Mouse (Mus musculus): ENCODE data around the gene Nck2. TPM values are rescaled to one million over a fixed set of nuclear protein-coding genes. Genes with fewer than 3 reads are reported as not detected.

Nck2 gene
- polyA plus RNA-seq, 1 experiment = 106 TPM

DNA sequence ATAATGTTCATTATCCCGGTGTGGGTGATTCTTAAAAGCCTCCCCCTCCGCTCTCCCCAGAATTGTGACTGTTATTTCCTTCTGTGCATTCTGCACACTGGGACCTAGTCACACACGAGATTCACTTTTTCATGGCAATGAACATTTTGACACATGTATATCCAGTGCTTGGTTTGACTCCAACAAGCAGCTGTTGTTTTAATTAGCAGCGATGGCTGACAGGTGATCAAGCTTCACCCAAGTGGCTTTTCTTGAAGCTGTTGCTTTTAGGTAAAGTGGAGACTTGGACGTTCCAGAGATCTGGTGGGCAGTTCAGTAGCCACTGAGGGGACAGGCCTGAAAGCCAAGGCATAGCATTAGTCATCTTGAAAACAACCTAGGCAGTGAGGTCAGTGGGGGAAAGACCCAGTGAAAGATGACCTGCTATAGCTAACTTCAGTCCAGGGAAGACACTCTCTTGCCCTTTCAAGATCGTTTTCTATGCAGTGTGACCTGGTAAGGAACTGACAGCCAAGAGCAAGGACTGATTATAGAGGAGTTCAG lies 17.3 kb upstream of the Nck2 start:
- H3K4me1 ChIP-seq = peaks cover 41% of the 10 kb centered on the region
- H3K9me3 ChIP-seq = peaks cover 11% of the 10 kb centered on the region; the same call in 1 of the 2 replicates
- H3K27me3 ChIP-seq (replicated peaks) = no peaks in the 10 kb centered on the region
- TF ChIP-seq GATA1 (IDR thresholded peaks at IDR 0.05; ENCODE audit: borderline replicate concordance, low read length) = no peak
- no peak for TF ChIP-seq FLI1 (IDR thresholded peaks at IDR 0.05; ENCODE audit: low read length)
- H3K4me3 ChIP-seq (replicated peaks) = no peak overlapping the region
- H3K36me3 ChIP-seq (replicated peaks; ENCODE audit: low read length) = no peaks in the 10 kb centered on the region

DNA sequence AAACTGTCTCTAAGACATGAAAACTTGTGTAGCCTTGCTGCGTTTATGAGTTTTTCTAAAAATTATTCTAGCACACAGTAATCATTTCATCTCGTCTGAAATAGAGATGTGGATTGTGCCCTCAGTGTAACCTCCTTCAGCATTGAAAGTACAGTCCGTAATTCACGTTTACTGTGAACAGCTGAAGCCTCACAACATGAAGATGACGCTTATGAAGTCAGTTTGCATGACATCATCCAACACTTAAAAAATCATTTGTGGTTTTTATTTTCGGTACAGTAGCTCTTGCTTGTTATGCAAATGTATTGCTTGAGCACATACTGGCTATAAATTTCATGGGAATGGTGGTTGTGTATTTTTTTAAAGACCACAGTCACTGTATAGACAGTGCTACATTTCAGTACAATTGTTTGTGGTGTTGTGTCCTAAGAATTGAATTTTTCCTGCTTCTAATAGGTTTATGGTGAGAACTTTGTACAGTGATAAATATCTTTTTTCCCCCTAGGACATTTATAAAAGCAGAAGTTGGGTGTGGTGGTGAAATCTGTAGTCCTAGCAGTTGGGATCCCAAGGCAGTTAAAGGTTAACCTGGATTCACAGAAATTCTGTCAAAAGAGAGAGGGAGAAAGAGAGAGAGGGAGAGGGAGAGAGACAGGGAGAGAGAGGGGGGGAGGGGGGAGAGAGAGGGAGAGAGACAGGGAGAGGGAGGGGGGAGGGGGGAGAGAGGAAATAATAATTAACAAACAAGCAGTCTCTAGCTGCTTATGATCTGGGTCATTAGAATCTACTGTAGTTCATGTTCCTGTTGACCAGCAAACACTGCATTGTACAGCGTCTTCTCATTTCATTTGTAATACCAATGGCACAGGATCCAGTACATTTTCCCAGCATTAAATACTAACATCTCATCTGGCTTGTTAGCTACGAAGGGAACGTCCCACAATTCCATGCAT lies 14.2 kb upstream of the Nck2 start:
- Histone ChIP-seq H3K4me1 (peaks cover 48% of the 10 kb centered on the region), H3K9me3 (peaks cover 11% of the 10 kb centered on the region; the same call in 1 of the 2 replicates), H3K36me3 (replicated peaks; ENCODE audit: low read length) (no peaks in the 10 kb centered on the region), H3K27me3 (replicated peaks) (no peaks in the 10 kb centered on the region), H3K4me3 (replicated peaks) (no peak overlapping the region)
- TF ChIP-seq FLI1 (IDR thresholded peaks at IDR 0.05; ENCODE audit: low read length) = no peak
- no peak for TF ChIP-seq GATA1 (IDR thresholded peaks at IDR 0.05; ENCODE audit: borderline replicate concordance, low read length)

DNA sequence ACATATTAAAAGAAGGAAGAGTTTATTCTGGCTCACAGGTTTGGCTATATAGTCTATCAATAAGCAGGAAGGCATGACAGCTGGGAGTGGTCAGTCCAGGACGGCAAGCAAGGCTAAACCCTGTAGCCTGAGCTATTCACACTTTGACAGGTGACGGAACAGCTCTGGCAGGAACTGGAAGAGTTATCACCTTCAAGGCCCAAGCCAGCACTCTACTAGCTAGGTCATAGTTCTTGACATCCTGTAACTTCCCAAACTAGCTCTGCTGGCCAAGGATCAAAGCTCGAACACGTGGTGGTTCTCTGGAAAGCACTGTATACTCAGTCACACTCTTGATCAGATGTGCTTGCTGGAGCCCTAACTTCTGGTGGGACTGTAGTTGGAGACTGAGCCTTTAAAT lies 10.5 kb upstream of the Nck2 start:
- H3K9me3 ChIP-seq = 0 out of 2 replicates have a peak, but pooled peaks cover 1% of the 10 kb centered on the region
- peaks cover 59% of the 10 kb centered on the region for H3K4me1 ChIP-seq
- H3K4me3 ChIP-seq (replicated peaks) = no peak overlapping the region
- no peak for TF ChIP-seq GATA1 (IDR thresholded peaks at IDR 0.05; ENCODE audit: borderline replicate concordance, low read length)
- no peaks in the 10 kb centered on the region for H3K27me3 ChIP-seq (replicated peaks)
- no peaks in the 10 kb centered on the region for H3K36me3 ChIP-seq (replicated peaks; ENCODE audit: low read length)

DNA sequence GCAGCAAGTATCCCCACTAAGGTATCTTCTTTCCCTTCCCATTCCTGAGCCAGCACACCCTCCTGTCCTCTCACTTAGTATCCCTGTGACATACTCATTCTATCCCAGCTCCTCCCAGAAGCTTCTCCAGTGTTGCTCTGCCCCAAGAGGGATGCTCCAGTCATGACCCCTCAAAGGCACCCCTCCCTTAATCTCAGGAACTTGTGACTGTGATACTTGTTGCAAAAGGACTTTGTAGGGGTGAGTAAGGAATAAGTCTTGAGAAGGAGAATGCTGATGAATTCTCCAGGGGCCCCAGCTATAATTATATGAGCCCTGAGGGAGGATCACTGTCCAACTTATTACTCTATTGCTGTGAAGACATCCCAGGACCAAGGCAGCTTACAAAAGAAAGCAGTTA lies 7.8 kb upstream of the Nck2 start:
- peaks cover 76% of the 10 kb centered on the region for H3K4me1 ChIP-seq
- H3K4me3 ChIP-seq (replicated peaks) = no peak overlapping the region
- no peaks in the 10 kb centered on the region for H3K27me3 ChIP-seq (replicated peaks)
- H3K36me3 ChIP-seq (replicated peaks; ENCODE audit: low read length) = no peaks in the 10 kb centered on the region
- no peaks in the 10 kb centered on the region for H3K9me3 ChIP-seq
- TF ChIP-seq FLI1 (IDR thresholded peaks at IDR 0.05; ENCODE audit: low read length) (no peak), GATA1 (IDR thresholded peaks at IDR 0.05; ENCODE audit: borderline replicate concordance, low read length) (no peak)

DNA sequence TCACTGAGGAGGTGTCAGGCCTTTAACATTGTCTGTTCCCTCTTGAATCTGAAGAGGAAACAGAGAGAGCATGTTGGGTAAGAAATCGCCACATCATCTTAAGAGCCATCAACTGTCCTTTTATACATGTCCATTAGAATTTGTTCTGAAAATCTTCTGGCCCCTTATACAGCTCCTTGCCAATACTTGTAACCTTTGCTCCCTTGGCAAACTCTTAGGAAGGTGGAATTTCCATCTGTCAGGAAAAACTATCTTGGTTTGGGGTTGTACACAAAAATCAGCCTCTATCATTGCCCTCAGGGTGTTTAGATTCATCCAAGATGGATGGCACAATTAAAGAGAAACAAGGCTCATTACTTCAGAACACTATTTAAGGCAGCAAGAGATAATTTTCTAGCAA lies 5.1 kb upstream of the Nck2 start:
- Histone ChIP-seq H3K36me3 (replicated peaks; ENCODE audit: low read length) (no peaks in the 10 kb centered on the region), H3K27me3 (replicated peaks) (no peaks in the 10 kb centered on the region), H3K4me1 (peaks cover 86% of the 10 kb centered on the region), H3K9me3 (no peaks in the 10 kb centered on the region), H3K4me3 (replicated peaks) (no peak overlapping the region)
- TF ChIP-seq GATA1 (IDR thresholded peaks at IDR 0.05; ENCODE audit: borderline replicate concordance, low read length) (no peak), FLI1 (IDR thresholded peaks at IDR 0.05; ENCODE audit: low read length) (no peak)

DNA sequence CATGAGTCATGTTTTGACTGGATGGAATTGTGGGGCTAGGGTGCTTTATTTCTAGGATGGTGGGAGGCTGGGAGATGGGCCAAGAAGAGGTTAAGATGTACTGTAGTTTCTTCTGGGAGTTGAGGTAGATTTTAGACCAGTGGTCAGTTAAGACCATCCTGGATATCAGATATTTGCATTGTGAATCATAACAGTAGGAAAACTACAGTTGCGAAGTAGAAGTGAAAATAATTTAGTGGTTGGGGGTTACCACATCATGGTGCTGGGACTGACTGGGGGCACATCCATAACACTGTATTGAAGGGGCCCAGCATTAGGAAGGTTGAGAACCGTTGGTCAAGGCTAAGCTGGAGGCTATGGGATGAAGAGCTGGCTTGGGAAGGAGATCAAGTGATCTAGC lies 1.8 kb upstream of the Nck2 start:
- Histone ChIP-seq H3K9me3 (no peaks in the 10 kb centered on the region), H3K4me3 (replicated peaks) (no peak overlapping the region), H3K27me3 (replicated peaks) (no peaks in the 10 kb centered on the region), H3K4me1 (peaks cover 76% of the 10 kb centered on the region), H3K36me3 (replicated peaks; ENCODE audit: low read length) (peaks cover 4% of the 10 kb centered on the region)
- TF ChIP-seq FLI1 (IDR thresholded peaks at IDR 0.05; ENCODE audit: low read length) = no peak
- no peak for TF ChIP-seq GATA1 (IDR thresholded peaks at IDR 0.05; ENCODE audit: borderline replicate concordance, low read length)

DNA sequence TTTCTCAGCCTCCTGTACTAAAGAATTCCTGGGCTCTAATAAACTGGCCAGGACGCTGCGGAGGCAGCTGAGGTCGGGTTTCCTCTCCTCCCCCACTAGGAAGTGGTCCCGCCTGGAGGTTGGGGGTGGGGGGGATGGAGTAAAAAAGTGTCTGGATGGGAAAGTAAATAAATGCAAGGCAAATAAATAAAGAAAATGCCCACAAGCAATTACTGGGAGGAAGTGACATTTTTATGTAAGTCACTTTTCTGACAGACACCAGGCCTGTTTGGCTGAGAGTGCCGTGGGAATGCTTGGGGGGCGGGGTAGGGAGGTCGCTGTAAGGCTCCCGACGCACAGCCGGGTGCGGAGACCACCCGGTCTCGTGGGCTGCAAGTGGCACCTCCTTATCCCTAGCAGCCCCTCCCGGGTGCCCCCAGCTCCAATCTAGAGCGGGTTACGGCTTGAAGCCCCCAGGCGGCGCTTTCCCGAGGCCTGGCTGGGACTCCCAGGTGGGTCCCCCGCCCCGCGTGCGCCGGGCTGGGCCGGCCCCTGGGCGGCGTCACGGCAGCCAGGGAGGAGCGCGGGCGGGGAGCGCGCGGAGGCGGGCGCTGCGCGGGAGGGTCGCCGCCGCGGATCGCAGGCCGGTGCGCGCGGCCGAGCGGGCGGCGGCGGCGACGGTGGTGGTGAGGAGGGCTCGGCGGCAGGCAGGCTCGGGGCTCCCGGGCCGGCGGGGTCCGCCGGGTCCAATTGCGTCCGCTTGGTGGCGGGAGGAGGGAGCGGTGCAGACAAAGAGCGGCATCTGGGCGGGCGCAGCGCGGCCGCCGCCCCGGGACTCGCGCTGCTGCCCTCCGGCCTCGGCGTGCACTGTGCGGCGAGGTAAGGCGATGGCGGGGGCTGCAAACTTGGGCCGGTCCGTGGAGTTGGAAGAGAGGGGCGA lies 1.1 kb downstream of the Nck2 start:
- peak overlapping the region; percentile 98 for H3K4me3 ChIP-seq (replicated peaks)
- no peaks in the 10 kb centered on the region for H3K27me3 ChIP-seq (replicated peaks)
- no peaks in the 10 kb centered on the region for H3K9me3 ChIP-seq
- H3K4me1 ChIP-seq = peaks cover 84% of the 10 kb centered on the region
- H3K36me3 ChIP-seq (replicated peaks; ENCODE audit: low read length) = peaks cover 30% of the 10 kb centered on the region
- TF ChIP-seq GATA1 (IDR thresholded peaks at IDR 0.05; ENCODE audit: borderline replicate concordance, low read length) (no peak), FLI1 (IDR thresholded peaks at IDR 0.05; ENCODE audit: low read length) (no peak)

DNA sequence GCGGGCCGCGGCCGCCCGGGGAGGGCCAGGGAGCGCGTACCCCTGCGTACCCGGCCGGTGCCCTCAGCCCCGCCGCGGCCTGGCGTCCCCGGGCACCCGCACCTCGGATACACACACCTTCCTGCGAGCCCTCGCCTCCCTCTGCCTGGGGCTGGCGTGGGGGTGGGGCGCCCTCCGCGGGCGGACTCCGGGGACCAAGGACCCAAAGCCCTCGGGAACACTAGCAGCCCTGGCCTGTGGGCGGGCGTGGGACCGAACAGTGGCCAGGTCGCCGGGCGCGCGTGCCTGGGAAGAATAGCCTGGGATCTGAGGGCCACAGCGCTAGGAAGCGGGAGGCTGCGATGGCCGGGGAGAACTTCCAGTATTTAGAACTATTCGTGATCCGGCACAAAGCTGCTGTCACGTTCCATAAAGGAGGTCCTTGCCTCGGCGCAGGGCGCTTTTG lies 1.7 kb downstream of the Nck2 start:
- TF ChIP-seq GATA1 (IDR thresholded peaks at IDR 0.05; ENCODE audit: borderline replicate concordance, low read length) = no peak
- TF ChIP-seq FLI1 (IDR thresholded peaks at IDR 0.05; ENCODE audit: low read length) = no peak
- Histone ChIP-seq H3K36me3 (replicated peaks; ENCODE audit: low read length) (peaks cover 37% of the 10 kb centered on the region), H3K27me3 (replicated peaks) (no peaks in the 10 kb centered on the region), H3K9me3 (no peaks in the 10 kb centered on the region), H3K4me1 (peaks cover 84% of the 10 kb centered on the region), H3K4me3 (replicated peaks) (peak overlapping the region; percentile 98)

DNA sequence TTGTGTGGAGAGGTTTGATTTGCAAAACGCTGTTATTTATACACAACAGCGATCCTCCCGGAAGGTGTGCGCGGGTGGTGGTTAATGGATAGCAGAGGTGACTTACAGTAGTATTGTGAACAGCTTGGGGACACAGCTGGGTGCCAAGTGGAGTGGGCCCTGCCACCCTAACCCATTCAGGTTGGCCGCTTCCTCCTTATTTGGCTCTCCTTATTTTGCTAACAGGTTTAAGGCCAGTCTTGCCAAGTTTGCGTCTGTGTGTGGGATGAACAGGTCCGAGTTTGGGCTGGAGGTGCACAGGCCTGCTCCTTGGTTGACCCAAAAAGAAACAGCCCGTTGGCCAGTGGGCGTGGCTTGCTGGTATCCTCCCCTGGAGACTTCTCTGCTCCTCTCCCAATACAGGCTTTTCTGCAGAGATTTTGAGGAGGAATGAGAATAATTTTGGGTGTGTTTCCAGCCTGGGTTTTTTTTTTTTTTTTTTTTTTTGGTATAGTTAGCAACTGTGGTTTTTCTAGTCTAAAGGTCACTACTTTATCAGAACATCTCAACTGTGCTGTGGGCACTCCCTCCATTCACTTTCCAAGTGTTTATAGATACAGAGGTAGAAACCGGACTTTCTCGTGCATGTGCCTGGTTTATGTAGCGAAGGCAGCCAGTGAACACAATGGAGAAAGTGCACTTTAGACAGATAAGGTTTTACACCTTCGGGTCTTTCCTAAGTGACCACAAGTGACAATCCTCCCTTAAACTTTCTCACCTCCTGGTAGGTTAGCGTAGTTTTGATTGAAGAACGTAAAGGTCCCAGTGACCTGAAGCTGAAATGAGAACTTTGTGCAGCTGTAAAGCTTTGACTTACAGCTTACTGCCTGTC lies 2.6 kb downstream of the Nck2 start:
- peak overlapping the region; percentile 98 for H3K4me3 ChIP-seq (replicated peaks)
- H3K9me3 ChIP-seq = no peaks in the 10 kb centered on the region
- no peaks in the 10 kb centered on the region for H3K27me3 ChIP-seq (replicated peaks)
- TF ChIP-seq GATA1 (IDR thresholded peaks at IDR 0.05; ENCODE audit: borderline replicate concordance, low read length) = no peak
- TF ChIP-seq FLI1 (IDR thresholded peaks at IDR 0.05; ENCODE audit: low read length) = no peak
- peaks cover 83% of the 10 kb centered on the region for H3K4me1 ChIP-seq
- H3K36me3 ChIP-seq (replicated peaks; ENCODE audit: low read length) = peaks cover 43% of the 10 kb centered on the region

Data from megakaryocyte, embryonic 14.5 days (primary cell).